Mouse (Mus musculus): Measurements from ENCODE around the gene Cav1.

DNA sequence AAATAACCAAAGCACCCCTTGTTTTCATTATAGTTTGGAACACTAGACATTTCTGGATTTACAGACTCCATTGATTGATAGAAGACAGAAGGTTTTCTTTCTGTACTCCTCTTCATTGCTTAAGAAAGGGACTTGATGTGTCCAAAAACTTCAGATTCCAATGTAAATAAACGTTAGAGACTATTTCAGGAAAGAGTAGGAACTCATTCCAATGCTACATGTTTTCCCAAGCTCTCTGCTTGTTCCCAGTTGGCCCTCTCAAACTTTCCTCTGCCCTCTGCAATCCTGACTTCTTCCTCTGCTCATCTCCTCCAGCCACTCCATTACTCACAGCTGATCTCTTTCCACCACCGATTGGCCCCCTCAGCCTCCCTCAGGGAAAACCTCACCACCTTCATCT is 43.3 kb upstream of the Cav1 start:
- TF ChIP-seq POLR2A (IDR thresholded peaks at IDR 0.05; ENCODE audit: insufficient read depth, low read depth, low read length) (no peak), CTCF (IDR thresholded peaks at IDR 0.05) (no peak), EP300 (IDR thresholded peaks at IDR 0.05; ENCODE audit: insufficient read depth, low read depth, low read length) (no peak)

Measured in heart, adult 2 months (tissue).